Mouse (Mus musculus) effector memory CD4-positive, alpha-beta T cell, adult 7 months (primary cell): ENCODE data around the gene Ccdc124. TPM values are rescaled to one million over a fixed set of nuclear protein-coding genes. Genes with fewer than 3 reads are reported as not detected.

Experiments used
- polyA plus RNA-seq: library from polyadenylated mRNA; unstranded; fragments of 100-300 nt; shearing (Covaris generic); gene quantifications from one replicate; pipeline ENCODE4 v1.2.1, GENCODE M21; 2017

Gene Ccdc124
- polyA plus RNA-seq = 77.8 TPM

GRCm38 (mm10) chr8:70873364-70873985 is at the start of gene Ccdc124:
Gene Ccdc124 (minus strand): TSS chr8:70873935.

GRCm38 (mm10) chr8:70905831-70906736 is 32.3 kb upstream of the Ccdc124 start, which contains the start of gene Map1s:
Gene Map1s (plus strand): TSS chr8:70905932.

GRCm38 (mm10) chr8:70897021-70897680 is 23.4 kb upstream of the Ccdc124 start, which contains the start of gene Rpl18a:
Gene Rpl18a (minus strand): TSS chr8:70897412.

GRCm38 (mm10) chr8:70892022-70892895 is 18.5 kb upstream of the Ccdc124 start, which contains the start of gene Slc5a5:
Gene Slc5a5 (minus strand): TSS chr8:70892757.

GRCm38 (mm10) chr8:70862824-70863641 is 10.7 kb downstream of the Ccdc124 start, which contains the start of gene Kcnn1:
Gene Kcnn1 (minus strand): TSS chr8:70863258.

GRCm38 (mm10) chr8:70839408-70840351 is 34.1 kb downstream of the Ccdc124 start, which contains the start of gene Arrdc2:
Gene Arrdc2 (minus strand): TSS chr8:70839720.

Other genes with a start within 250 kb of the Ccdc124 start
- not detected for gene Gdf15, start 241.5 kb downstream of the Ccdc124 start, polyA plus RNA-seq
- 0.79 TPM for gene Pgpep1, start 213.5 kb downstream of the Ccdc124 start, polyA plus RNA-seq
- gene Lsm4, start 200.7 kb downstream of the Ccdc124 start, polyA plus RNA-seq = 249 TPM
- 1,865 TPM for gene Jund, start 175.0 kb downstream of the Ccdc124 start, polyA plus RNA-seq
- gene Iqcn, start 170.5 kb downstream of the Ccdc124 start, polyA plus RNA-seq = 0.22 TPM
- not detected for gene Gm3336, start 155.4 kb downstream of the Ccdc124 start, polyA plus RNA-seq
- 0.24 TPM for gene Pde4c, start 150.2 kb downstream of the Ccdc124 start, polyA plus RNA-seq
- gene Rab3a, start 119.3 kb downstream of the Ccdc124 start, polyA plus RNA-seq = 1.1 TPM
- 34.0 TPM for gene Mpv17l2, start 113.0 kb downstream of the Ccdc124 start, polyA plus RNA-seq
- gene Pik3r2, start 97.2 kb downstream of the Ccdc124 start, polyA plus RNA-seq = 14.5 TPM
- 83.9 TPM for gene Mast3, start 68.9 kb downstream of the Ccdc124 start, polyA plus RNA-seq
- 25.7 TPM for gene Il12rb1, start 65.5 kb downstream of the Ccdc124 start, polyA plus RNA-seq
- 22.1 TPM for gene Arrdc2, start 34.2 kb downstream of the Ccdc124 start, polyA plus RNA-seq
- not detected for gene Kcnn1, start 10.7 kb downstream of the Ccdc124 start, polyA plus RNA-seq
- 0.46 TPM for gene Slc5a5, start 18.8 kb upstream of the Ccdc124 start, polyA plus RNA-seq
- gene Rpl18a, start 23.5 kb upstream of the Ccdc124 start, polyA plus RNA-seq = 7,063 TPM
- gene Map1s, start 32.0 kb upstream of the Ccdc124 start, polyA plus RNA-seq = 54.0 TPM